Mouse (Mus musculus) heart, embryonic 11.5 days (tissue): ENCODE results near the gene Cdh18. TPM values are rescaled to one million over a fixed set of nuclear protein-coding genes. Genes with fewer than 3 reads are reported as not detected.

Experiments
- ATAC-seq: fragments of 200-750 bp; cut with Nextera tagmentation; replicated peaks from 2 replicates; pipeline ENCODE4 v1.8.0; 2017; ENCODE audit warnings: moderate library complexity; ENCODE audit not compliant: insufficient number of reproducible peaks, low FRiP score, low TSS enrichment
- H3K27ac ChIP-seq: fragments of 300-500 bp; sonication (generic); 2 replicates; pipeline ENCODE4 v1.5.1; 2014; ENCODE audit warnings: mild to moderate bottlenecking, low read depth, low read length
- H3K27me3 ChIP-seq: fragments of 300-500 bp; sonication (generic); 2 replicates; pipeline ENCODE4 v1.6.1; 2014; ENCODE audit warnings: mild to moderate bottlenecking, low read length, mixed read lengths; ENCODE audit not compliant: control insufficient read depth, insufficient read depth
- H3K36me3 ChIP-seq: fragments of 300-500 bp; sonication (generic); 2 replicates; pipeline ENCODE4 v1.6.1; 2014; ENCODE audit warnings: mild to moderate bottlenecking, low read length, moderate library complexity, mixed read lengths; ENCODE audit not compliant: control insufficient read depth, insufficient read depth
- H3K4me1 ChIP-seq: fragments of 300-500 bp; sonication (generic); 2 replicates; pipeline ENCODE4 v1.6.1; 2014; ENCODE audit warnings: low read length; ENCODE audit not compliant: control insufficient read depth, insufficient read depth
- H3K4me2 ChIP-seq: fragments of 300-500 bp; sonication (generic); 2 replicates; pipeline ENCODE4 v1.6.1; 2014; ENCODE audit warnings: mild to moderate bottlenecking, moderate library complexity
- H3K4me3 ChIP-seq: fragments of 300-500 bp; sonication (generic); 2 replicates; pipeline ENCODE4 v1.5.1; 2014; ENCODE audit warnings: low read depth, low read length
- H3K9ac ChIP-seq: fragments of 300-500 bp; sonication (generic); 2 replicates; pipeline ENCODE4 v1.6.1; 2014; ENCODE audit warnings: mild to moderate bottlenecking, low read depth, low read length, moderate library complexity
- H3K9me3 ChIP-seq: fragments of 300-500 bp; sonication (generic); replicated peaks from 2 replicates; pipeline ENCODE4 v1.6.1; 2016; ENCODE audit warnings: low read length; ENCODE audit not compliant: control insufficient read depth
- WGBS: fragments of 180-500 bp; shearing (Covaris S2); extraction: QIAGEN DNeasy Blood & Tissue Kit; methylation state at CpG from one replicate; pipeline ENCODE4 v1.1.7; 2014; ENCODE audit not compliant: insufficient replicate concordance; 5-methylcytosine and 5-hydroxymethylcytosine counted together
- polyA plus RNA-seq: library from polyadenylated mRNA; unstranded; fragments of >200 nt; fragmentation: Nextera tagmentation; extraction: Ambion mirVana; gene quantifications from 2 replicates; pipeline ENCODE4 v1.2.1, GENCODE M21; 2014

Cdh18 gene
- polyA plus RNA-seq, 1 experiment from 2014 or later = 0.17 TPM

GRCm38 (mm10) chr15:23164869-23165268 lies 616.0 kb downstream of the Cdh18 start:
- Histone ChIP-seq H3K9ac (no peak overlapping the region), H3K36me3 (no peaks in the 10 kb centered on the region), H3K27me3 (no peaks in the 10 kb centered on the region), H3K4me1 (no peaks in the 10 kb centered on the region), H3K4me2 (no peak overlapping the region), H3K4me3 (no peak overlapping the region), H3K27ac (no peak overlapping the region), H3K9me3 (no peaks in the 10 kb centered on the region)
- ATAC-seq = no peak
- WGBS = 76% methylated on average over 4 of the region's 4 CpGs

GRCm38 (mm10) chr15:23174623-23175022 lies 625.8 kb downstream of the Cdh18 start:
- Histone ChIP-seq H3K27ac (no peak overlapping the region), H3K4me2 (no peak overlapping the region), H3K9me3 (no peaks in the 10 kb centered on the region), H3K27me3 (no peaks in the 10 kb centered on the region), H3K9ac (no peak overlapping the region), H3K4me3 (no peak overlapping the region), H3K4me1 (no peaks in the 10 kb centered on the region), H3K36me3 (no peaks in the 10 kb centered on the region)
- no peak for ATAC-seq
- WGBS = 65% methylated on average over 5 of the region's 5 CpGs

- Histone ChIP-seq H3K9me3 (no peaks in the 10 kb centered on the region), H3K4me3 (no peak overlapping the region), H3K4me2 (no peak overlapping the region), H3K27me3 (no peaks in the 10 kb centered on the region), H3K27ac (no peak overlapping the region), H3K9ac (no peak overlapping the region), H3K4me1 (no peaks in the 10 kb centered on the region), H3K36me3 (no peaks in the 10 kb centered on the region)
- 82% methylated on average over 3 of the region's 3 CpGs for WGBS
- no peak for ATAC-seq
These were observed 663.2 kb downstream of the Cdh18 start for GRCm38 (mm10) chr15:23212068-23212467.

GRCm38 (mm10) chr15:23230616-23231015 lies 681.8 kb downstream of the Cdh18 start:
- Histone ChIP-seq H3K27me3 (no peaks in the 10 kb centered on the region), H3K36me3 (no peaks in the 10 kb centered on the region), H3K4me3 (no peak overlapping the region), H3K9ac (no peak overlapping the region), H3K4me1 (no peaks in the 10 kb centered on the region), H3K27ac (no peak overlapping the region), H3K9me3 (no peaks in the 10 kb centered on the region), H3K4me2 (no peak overlapping the region)
- WGBS = 63% methylated on average over 2 of the region's 2 CpGs
- ATAC-seq = no peak

GRCm38 (mm10) chr15:23257751-23258440 lies 709.1 kb downstream of the Cdh18 start:
- no peaks in the 10 kb centered on the region for H3K27me3 ChIP-seq
- no peaks in the 10 kb centered on the region for H3K36me3 ChIP-seq
- H3K9ac ChIP-seq = no peak overlapping the region
- no peak overlapping the region for H3K27ac ChIP-seq
- H3K4me1 ChIP-seq = no peaks in the 10 kb centered on the region
- H3K9me3 ChIP-seq = no peaks in the 10 kb centered on the region
- H3K4me3 ChIP-seq = no peak overlapping the region
- H3K4me2 ChIP-seq = no peak overlapping the region
- no peak for ATAC-seq
- WGBS = 61% methylated on average over 5 of the region's 5 CpGs

- H3K36me3 ChIP-seq = no peaks in the 10 kb centered on the region
- no peaks in the 10 kb centered on the region for H3K27me3 ChIP-seq
- no peak overlapping the region for H3K9ac ChIP-seq
- H3K27ac ChIP-seq = no peak overlapping the region
- 72% methylated on average over 4 of the region's 4 CpGs for WGBS
- no peak overlapping the region for H3K4me2 ChIP-seq
- H3K9me3 ChIP-seq = no peaks in the 10 kb centered on the region
- H3K4me1 ChIP-seq = no peaks in the 10 kb centered on the region
- no peak overlapping the region for H3K4me3 ChIP-seq
- ATAC-seq = no peak
These were observed 729.6 kb downstream of the Cdh18 start for GRCm38 (mm10) chr15:23278421-23278820.

- no peak overlapping the region for H3K27ac ChIP-seq
- H3K4me2 ChIP-seq = no peak overlapping the region
- no peak for ATAC-seq
- no peaks in the 10 kb centered on the region for H3K36me3 ChIP-seq
- no peaks in the 10 kb centered on the region for H3K4me1 ChIP-seq
- no peak overlapping the region for H3K9ac ChIP-seq
- H3K4me3 ChIP-seq = no peak overlapping the region
- WGBS = 71% methylated on average over 1 of the region's 1 CpGs
- no peaks in the 10 kb centered on the region for H3K27me3 ChIP-seq
- H3K9me3 ChIP-seq = no peaks in the 10 kb centered on the region
These were observed 756.2 kb downstream of the Cdh18 start for GRCm38 (mm10) chr15:23305018-23305417.

GRCm38 (mm10) chr15:23316766-23317165 lies 767.9 kb downstream of the Cdh18 start:
- Histone ChIP-seq H3K4me1 (no peaks in the 10 kb centered on the region), H3K27ac (no peak overlapping the region), H3K9ac (no peak overlapping the region), H3K9me3 (no peaks in the 10 kb centered on the region), H3K27me3 (no peaks in the 10 kb centered on the region), H3K4me2 (no peak overlapping the region), H3K36me3 (no peaks in the 10 kb centered on the region), H3K4me3 (no peak overlapping the region)
- 83% methylated on average over 3 of the region's 3 CpGs for WGBS
- no peak for ATAC-seq

GRCm38 (mm10) chr15:23317409-23317808 lies 768.6 kb downstream of the Cdh18 start:
- no peak for ATAC-seq
- no peaks in the 10 kb centered on the region for H3K27me3 ChIP-seq
- no peaks in the 10 kb centered on the region for H3K9me3 ChIP-seq
- no peak overlapping the region for H3K4me3 ChIP-seq
- H3K4me1 ChIP-seq = no peaks in the 10 kb centered on the region
- no peak overlapping the region for H3K9ac ChIP-seq
- no peak overlapping the region for H3K4me2 ChIP-seq
- H3K36me3 ChIP-seq = no peaks in the 10 kb centered on the region
- H3K27ac ChIP-seq = no peak overlapping the region
